Mouse (Mus musculus): ENCODE data around the gene Cd209c. TPM values are rescaled to one million over a fixed set of nuclear protein-coding genes. Genes with fewer than 3 reads are reported as not detected.

The Cd209c gene
- polyA plus RNA-seq (2017; shearing (Covaris generic)), result 0.65 TPM

GRCm38 (mm10) chr8:3954646-3955045, at the start of gene Cd209c:
Gene Cd209c (minus strand): TSS chr8:3954746.

GRCm38 (mm10) chr8:3926744-3927143, 27.8 kb downstream of the Cd209c start, which contains the start of gene Cd209b:
Gene Cd209b (minus strand): TSS chr8:3926844.

Other genes with a start within 250 kb of the Cd209c start
- not detected for gene Clec4g, start 234.1 kb downstream of the Cd209c start, polyA plus RNA-seq (2017; shearing (Covaris generic))
- gene Cd209a, start 205.8 kb downstream of the Cd209c start, polyA plus RNA-seq (2017; shearing (Covaris generic)), result 0.43 TPM
- not detected for gene Cd209e, start 100.4 kb downstream of the Cd209c start, polyA plus RNA-seq (2017; shearing (Covaris generic))
- gene Cd209d, start 76.2 kb downstream of the Cd209c start, polyA plus RNA-seq (2017; shearing (Covaris generic)), result not detected
- not detected for gene Cd209b, start 27.9 kb downstream of the Cd209c start, polyA plus RNA-seq (2017; shearing (Covaris generic))
- not detected for gene Cd209f, start 151.1 kb upstream of the Cd209c start, polyA plus RNA-seq (2017; shearing (Covaris generic))
- gene Cd209g, start 179.4 kb upstream of the Cd209c start, polyA plus RNA-seq (2017; shearing (Covaris generic)), result not detected
- gene Evi5l, start 211.8 kb upstream of the Cd209c start, polyA plus RNA-seq (2017; shearing (Covaris generic)), result 12.8 TPM

All from CD4-positive, CD25-positive, alpha-beta regulatory T cell, adult 9 weeks (primary cell).